Comparison of ENCODE assay signal across 7 mouse cellular contexts in genomic region chr4:129248243-129248767, GRCm38 (mm10). TPM values are rescaled to one million over a fixed set of nuclear protein-coding genes. Genes with fewer than 3 reads are reported as not detected.
DNase-seq lines count a peak whose midpoint lies in the region; ATAC-seq lines count a peak whose summit lies in the region.

No protein-coding gene starts in this region.

- H3K4me3 ChIP-seq in embryonic facial prominence, embryonic 15.5 days (replicated peaks), result peak overlapping the region; percentile 67
- peak overlapping the region; percentile 66 for H3K4me3 ChIP-seq in kidney, embryonic 15.5 days (replicated peaks)
- peak overlapping the region; percentile 38 for H3K4me3 ChIP-seq in midbrain, embryonic 14.5 days (replicated peaks; ENCODE audit: low read depth, low read length)

- peaks cover 50% of the 10 kb centered on the region for H3K4me1 ChIP-seq in embryonic facial prominence, embryonic 15.5 days
- peaks cover 61% of the 10 kb centered on the region for H3K4me1 ChIP-seq in kidney, embryonic 15.5 days
- H3K4me1 ChIP-seq in midbrain, embryonic 14.5 days (ENCODE audit: control insufficient read depth, insufficient read depth, low read length), result peaks cover 12% of the 10 kb centered on the region

- peak; percentile 41 for DNase-seq in retina, postnatal 1 day
- no peak for DNase-seq in retina, embryonic 14.5 days (ENCODE audit: low spot score)
- DNase-seq in midbrain, embryonic 14.5 days, result no peak
- DNase-seq in gastrocnemius, adult 18-20 months (ENCODE audit: low spot score), result no peak
- DNase-seq in layer of hippocampus, adult 9-10 months (ENCODE audit: low spot score), result no peak

- H3K36me3 ChIP-seq in embryonic facial prominence, embryonic 15.5 days, result no peaks in the 10 kb centered on the region
- H3K36me3 ChIP-seq in kidney, embryonic 15.5 days, result no peaks in the 10 kb centered on the region
- no peaks in the 10 kb centered on the region for H3K36me3 ChIP-seq in midbrain, embryonic 14.5 days (ENCODE audit: control insufficient read depth, insufficient read depth, low read length)

- H3K27ac ChIP-seq in embryonic facial prominence, embryonic 15.5 days (replicated peaks), result peak overlapping the region; percentile 68
- H3K27ac ChIP-seq in kidney, embryonic 15.5 days, result no peak overlapping the region
- H3K27ac ChIP-seq in midbrain, embryonic 14.5 days (replicated peaks; ENCODE audit: low read depth, low read length), result no peak overlapping the region

- H3K4me2 ChIP-seq in embryonic facial prominence, embryonic 15.5 days (replicated peaks), result peak overlapping the region; percentile 93
- peak overlapping the region; percentile 96 for H3K4me2 ChIP-seq in kidney, embryonic 15.5 days
- peak overlapping the region; percentile 98 for H3K4me2 ChIP-seq in midbrain, embryonic 14.5 days (ENCODE audit: low read length)

- WGBS in embryonic facial prominence, embryonic 15.5 days, result under 1% methylated on average over 43 of the region's 74 CpGs
- under 1% methylated on average over 33 of the region's 74 CpGs for WGBS in kidney, embryonic 15.5 days
- WGBS in midbrain, embryonic 14.5 days, result 3% methylated on average over 48 of the region's 74 CpGs

- H3K9me3 ChIP-seq in embryonic facial prominence, embryonic 15.5 days (replicated peaks), result no peaks in the 10 kb centered on the region
- no peaks in the 10 kb centered on the region for H3K9me3 ChIP-seq in kidney, embryonic 15.5 days (replicated peaks)
- no peaks in the 10 kb centered on the region for H3K9me3 ChIP-seq in midbrain, embryonic 14.5 days (ENCODE audit: control insufficient read depth, low read length)

- no peak for ATAC-seq in embryonic facial prominence, embryonic 15.5 days (ENCODE audit: insufficient number of reproducible peaks, low FRiP score, low TSS enrichment, low read depth)
- ATAC-seq in kidney, embryonic 15.5 days (replicated peaks; ENCODE audit: low FRiP score), result no peak; the same call in 1 of the 2 replicates
- ATAC-seq in midbrain, embryonic 14.5 days (ENCODE audit: low FRiP score, low TSS enrichment), result no peak

- H3K9ac ChIP-seq in embryonic facial prominence, embryonic 15.5 days, result peak overlapping the region; percentile 68
- peak overlapping the region; percentile 67 for H3K9ac ChIP-seq in kidney, embryonic 15.5 days
- H3K9ac ChIP-seq in midbrain, embryonic 14.5 days (replicated peaks; ENCODE audit: low read length), result peak overlapping the region; percentile 60

- peaks cover 12% of the 10 kb centered on the region; the same call in 1 of the 2 replicates for H3K27me3 ChIP-seq in embryonic facial prominence, embryonic 15.5 days
- peaks cover 35% of the 10 kb centered on the region for H3K27me3 ChIP-seq in kidney, embryonic 15.5 days
- H3K27me3 ChIP-seq in midbrain, embryonic 14.5 days (ENCODE audit: control insufficient read depth, insufficient read depth, low read length), result peaks cover 54% of the 10 kb centered on the region

RNA-seq across cellular contexts. Expression of gene C77080, which starts 12.9 kb away (rescaled TPM):
- 8.9 and 10.0 TPM in 2 replicates for polyA plus RNA-seq in embryonic facial prominence, embryonic 15.5 days (2015; fragmentation: Nextera tagmentation; extraction: Ambion mirVana)
- 8.3 and 9.1 TPM in 2 replicates for polyA plus RNA-seq in kidney, embryonic 15.5 days (2015; fragmentation: Nextera tagmentation; extraction: Ambion mirVana)
- 7.0 and 8.4 TPM in 2 replicates for polyA plus RNA-seq in midbrain, embryonic 14.5 days (2014; fragmentation: Nextera tagmentation; extraction: Ambion mirVana)
- 1 to 10 TPM; 1.4 to 1.8 TPM for total RNA-seq in gastrocnemius, adult 18-20 months (2021)

RNA-seq across cellular contexts. Expression of gene Sync, which starts 39.1 kb away (rescaled TPM):
- polyA plus RNA-seq in embryonic facial prominence, embryonic 15.5 days (2015; fragmentation: Nextera tagmentation; extraction: Ambion mirVana), result 4.9 and 6.9 TPM in 2 replicates
- 1.1 and 1.6 TPM in 2 replicates for polyA plus RNA-seq in kidney, embryonic 15.5 days (2015; fragmentation: Nextera tagmentation; extraction: Ambion mirVana)
- polyA plus RNA-seq in midbrain, embryonic 14.5 days (2014; fragmentation: Nextera tagmentation; extraction: Ambion mirVana), result 0.34 and 0.54 TPM in 2 replicates
- 10 to 100 TPM; 49.2 to 49.5 TPM for total RNA-seq in gastrocnemius, adult 18-20 months (2021)

RNA-seq across cellular contexts. Expression of gene Yars, which starts 58.7 kb away (rescaled TPM):
- polyA plus RNA-seq in embryonic facial prominence, embryonic 15.5 days (2015; fragmentation: Nextera tagmentation; extraction: Ambion mirVana), result 75.5 and 83.2 TPM in 2 replicates
- 81.3 and 87.4 TPM in 2 replicates for polyA plus RNA-seq in kidney, embryonic 15.5 days (2015; fragmentation: Nextera tagmentation; extraction: Ambion mirVana)
- polyA plus RNA-seq in midbrain, embryonic 14.5 days (2014; fragmentation: Nextera tagmentation; extraction: Ambion mirVana), result 116 and 122 TPM in 2 replicates
- 10 to 100 TPM; 38.8 to 39.5 TPM for total RNA-seq in gastrocnemius, adult 18-20 months (2021)

RNA-seq across cellular contexts. Expression of gene S100pbp, which starts 58.8 kb away (rescaled TPM):
- polyA plus RNA-seq in embryonic facial prominence, embryonic 15.5 days (2015; fragmentation: Nextera tagmentation; extraction: Ambion mirVana), result 17.8 and 18.5 TPM in 2 replicates
- 24.3 and 25.9 TPM in 2 replicates for polyA plus RNA-seq in kidney, embryonic 15.5 days (2015; fragmentation: Nextera tagmentation; extraction: Ambion mirVana)
- 18.2 and 23.7 TPM in 2 replicates for polyA plus RNA-seq in midbrain, embryonic 14.5 days (2014; fragmentation: Nextera tagmentation; extraction: Ambion mirVana)
- total RNA-seq in gastrocnemius, adult 18-20 months (2021), result 1 to 10 TPM; 2.9 to 4.1 TPM
